Mouse (Mus musculus) hindbrain, postnatal 0 days (tissue): ENCODE data around the gene Naa11. TPM values are rescaled to one million over a fixed set of nuclear protein-coding genes. Genes with fewer than 3 reads are reported as not detected.

Experiments
- ATAC-seq: fragments of 200-750 bp; cut with Nextera tagmentation; 2 replicates; pipeline ENCODE4 v1.8.0; 2017; ENCODE audit warnings: mild to moderate bottlenecking, moderate TSS enrichment, moderate library complexity
- DNase-seq: peaks from one replicate; pipeline ENCODE4 v3.0.0-alpha.2; 2015; ENCODE audit warnings: low spot score
- H3K27ac ChIP-seq: fragments of 300-500 bp; sonication (generic); 2 replicates; pipeline ENCODE4 v1.5.1; 2014; ENCODE audit warnings: mild to moderate bottlenecking
- H3K27me3 ChIP-seq: fragments of 300-500 bp; sonication (generic); 2 replicates; pipeline ENCODE4 v1.6.1; 2014; ENCODE audit warnings: low read length, mixed read lengths; ENCODE audit not compliant: insufficient read depth
- H3K36me3 ChIP-seq: fragments of 300-500 bp; sonication (generic); 2 replicates; pipeline ENCODE4 v1.6.1; 2014; ENCODE audit warnings: low read length, mixed read lengths; ENCODE audit not compliant: insufficient read depth
- H3K4me1 ChIP-seq: fragments of 300-500 bp; sonication (generic); 2 replicates; pipeline ENCODE4 v1.6.1; 2014; ENCODE audit warnings: antibody characterized with exemption, low read length, mixed read lengths; ENCODE audit not compliant: insufficient read depth
- H3K4me2 ChIP-seq: fragments of 300-500 bp; sonication (generic); 2 replicates; pipeline ENCODE4 v1.6.1; 2014; ENCODE audit warnings: low read depth, mild to moderate bottlenecking, low read length, moderate library complexity, mixed read lengths
- H3K4me3 ChIP-seq: fragments of 300-500 bp; sonication (generic); 2 replicates; pipeline ENCODE4 v1.5.1; 2014; ENCODE audit warnings: low read length
- H3K9ac ChIP-seq: fragments of 300-500 bp; sonication (generic); replicated peaks from 2 replicates; pipeline ENCODE4 v1.6.1; 2014; ENCODE audit warnings: mild to moderate bottlenecking, low read length, moderate library complexity, mixed read lengths
- H3K9me3 ChIP-seq: fragments of 300-500 bp; sonication (generic); 2 replicates; pipeline ENCODE4 v1.6.1; 2016; ENCODE audit warnings: low read length, mixed read lengths
- CTCF ChIP-seq: IDR thresholded peaks from 2 replicates; pipeline ENCODE4 v1.5.1; 2016; ENCODE audit warnings: antibody characterized with exemption, control low read depth, low read depth
- WGBS: fragments of 180-500 bp; shearing (Covaris S2); extraction: QIAGEN DNeasy Blood & Tissue Kit; methylation state at CpG from one replicate; pipeline ENCODE4 v1.1.7; 2014; 5-methylcytosine and 5-hydroxymethylcytosine counted together
- polyA plus RNA-seq: library from polyadenylated mRNA; unstranded; fragments of >200 nt; fragmentation: Nextera tagmentation; extraction: Ambion mirVana; gene quantifications from 2 replicates; pipeline ENCODE4 v1.2.1, GENCODE M21; 2015
- total RNA-seq: library from RNA; depleted of rRNA; stranded (reverse); fragments of >200 nt; gene quantifications from 2 replicates; pipeline ENCODE4 v1.2.3, GENCODE M21; 2014; rRNA removed

Gene Naa11
- total and polyA plus RNA-seq, 2 experiments from 2014 or later, result 0.05 TPM; not detected in 1

DNA sequence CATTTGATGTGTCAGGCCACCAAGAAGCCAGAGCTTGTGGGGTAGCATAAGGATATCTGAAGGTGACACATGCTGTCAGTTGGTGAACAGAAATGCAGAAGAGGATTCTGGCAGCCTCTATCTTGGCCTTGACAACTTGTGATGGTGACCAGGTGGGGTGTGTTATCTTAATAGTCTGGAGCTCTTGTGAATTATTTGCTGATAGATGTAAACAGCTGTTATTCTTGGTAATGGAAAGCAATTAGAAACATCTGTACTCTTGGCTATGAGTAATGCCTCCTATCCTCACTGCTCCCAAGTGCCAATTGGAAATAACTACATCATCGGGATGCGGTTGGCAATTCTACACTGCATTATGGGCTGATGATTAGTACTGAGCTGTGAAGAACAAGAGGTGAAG, 43.4 kb downstream of the Naa11 start:
- Histone ChIP-seq H3K36me3 (no peaks in the 10 kb centered on the region), H3K27me3 (no peaks in the 10 kb centered on the region), H3K4me1 (no peaks in the 10 kb centered on the region), H3K9ac (no peak overlapping the region), H3K27ac (no peak overlapping the region), H3K4me2 (no peak overlapping the region), H3K4me3 (no peak overlapping the region), H3K9me3 (no peaks in the 10 kb centered on the region)
- WGBS, result 62% methylated on average over 2 of the region's 2 CpGs
- ATAC-seq (peak; percentile 55; the same call in 1 of the 2 replicates), DNase-seq (peak; percentile 50)
- no peak for TF ChIP-seq CTCF

DNA sequence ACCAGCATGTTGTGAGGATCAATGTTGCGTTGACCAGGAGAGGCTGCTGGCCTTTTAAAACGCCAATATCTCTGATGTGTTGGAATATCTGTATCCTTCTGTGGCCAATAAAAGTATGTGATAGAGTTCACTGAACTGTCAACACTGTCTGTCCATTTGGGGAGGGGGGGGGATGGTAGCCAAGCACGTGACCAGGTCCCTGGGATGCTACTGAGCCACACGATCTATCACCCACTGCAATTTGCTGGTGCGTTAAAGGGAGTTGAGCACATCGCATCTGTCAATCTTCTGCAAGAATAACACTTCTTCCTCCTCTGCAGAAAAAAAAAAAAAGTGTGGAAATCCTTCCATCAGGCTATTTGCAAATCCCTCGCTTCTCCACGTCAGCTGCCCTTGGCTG, 43.9 kb downstream of the Naa11 start:
- Histone ChIP-seq H3K4me1 (no peaks in the 10 kb centered on the region), H3K4me2 (no peak overlapping the region), H3K9ac (no peak overlapping the region), H3K4me3 (no peak overlapping the region), H3K27ac (no peak overlapping the region), H3K36me3 (no peaks in the 10 kb centered on the region), H3K27me3 (no peaks in the 10 kb centered on the region), H3K9me3 (no peaks in the 10 kb centered on the region)
- WGBS, result 69% methylated on average over 8 of the region's 8 CpGs
- no peak for TF ChIP-seq CTCF
- DNase-seq (no peak), ATAC-seq (no peak)

DNA sequence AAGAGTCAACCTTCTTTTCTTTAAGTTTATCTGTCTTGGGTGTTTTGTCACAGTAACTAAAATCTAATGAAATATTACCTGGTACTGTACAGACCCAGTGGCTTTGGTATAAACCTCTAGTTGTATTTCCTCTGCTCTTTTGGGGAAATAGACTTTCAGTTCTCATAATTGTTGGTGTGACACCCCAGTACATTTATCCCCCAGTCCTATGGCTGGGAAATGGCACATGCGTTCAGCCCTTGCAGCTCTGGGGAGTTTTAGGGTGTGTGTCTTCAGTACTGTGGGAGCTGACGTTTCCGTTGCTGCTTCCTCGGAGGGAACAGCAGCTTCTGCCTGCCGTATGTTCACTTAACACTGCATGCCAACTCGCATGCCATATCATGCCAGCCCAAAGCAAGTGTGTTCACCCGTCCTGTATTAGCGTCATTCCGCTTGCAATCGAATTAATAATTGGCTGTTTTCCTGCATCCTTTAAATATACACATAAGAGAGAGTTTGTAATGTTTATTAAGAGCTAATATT, 46.4 kb downstream of the Naa11 start:
- DNase-seq, result peak; percentile 21
- H3K4me1 ChIP-seq, result no peaks in the 10 kb centered on the region
- H3K36me3 ChIP-seq, result no peaks in the 10 kb centered on the region
- H3K27me3 ChIP-seq, result no peaks in the 10 kb centered on the region
- WGBS, result 68% methylated on average over 10 of the region's 10 CpGs
- no peak overlapping the region for H3K27ac ChIP-seq
- no peak overlapping the region for H3K9ac ChIP-seq
- no peaks in the 10 kb centered on the region for H3K9me3 ChIP-seq
- ATAC-seq, result no peak
- no peak overlapping the region for H3K4me3 ChIP-seq
- TF ChIP-seq CTCF, result no peak
- H3K4me2 ChIP-seq, result no peak overlapping the region

DNA sequence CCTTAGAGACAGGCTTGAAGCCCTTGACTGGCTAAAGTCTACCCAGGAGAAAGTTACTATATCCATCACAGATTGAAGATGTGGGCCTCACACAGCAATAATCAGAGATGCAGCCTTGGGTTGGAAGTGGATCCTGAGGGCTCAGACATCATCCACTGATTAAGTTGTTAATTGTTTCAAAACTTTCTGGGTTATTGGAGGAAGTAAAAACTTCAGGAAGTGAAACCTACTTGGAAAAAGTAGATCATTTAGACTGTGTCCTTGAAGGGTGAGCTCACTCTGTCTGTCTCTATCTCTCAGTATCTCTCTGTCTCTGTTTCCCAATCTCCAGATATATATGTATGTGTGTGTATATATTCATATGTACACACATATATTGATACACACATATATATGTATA, 47.0 kb downstream of the Naa11 start:
- ATAC-seq (no peak), DNase-seq (no peak)
- Histone ChIP-seq H3K4me2 (no peak overlapping the region), H3K4me3 (no peak overlapping the region), H3K9me3 (no peaks in the 10 kb centered on the region), H3K27ac (no peak overlapping the region), H3K9ac (no peak overlapping the region), H3K27me3 (no peaks in the 10 kb centered on the region), H3K4me1 (no peaks in the 10 kb centered on the region), H3K36me3 (no peaks in the 10 kb centered on the region)
- TF ChIP-seq CTCF, result no peak

DNA sequence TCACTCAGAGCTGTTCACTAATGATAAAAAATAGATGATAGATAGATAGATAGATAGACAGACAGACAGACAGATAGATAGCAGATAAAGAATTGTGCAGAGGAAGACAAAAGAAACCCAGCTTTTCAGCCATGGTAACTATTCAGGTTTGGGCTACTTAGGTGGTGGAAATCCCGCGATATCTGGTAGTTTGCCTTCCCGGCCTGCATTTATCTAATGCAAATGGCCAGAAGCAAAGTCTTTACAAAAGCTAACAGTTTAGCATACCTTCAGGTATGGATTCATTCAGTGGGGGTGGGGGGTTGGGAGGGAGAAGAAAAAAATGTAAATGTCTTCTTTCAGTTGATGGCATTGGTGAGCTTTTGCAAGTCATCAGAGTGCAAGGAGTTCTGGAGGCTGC, 48.0 kb downstream of the Naa11 start:
- DNase-seq (no peak), ATAC-seq (no peak)
- H3K4me2 ChIP-seq, result no peak overlapping the region
- H3K27ac ChIP-seq, result no peak overlapping the region
- no peaks in the 10 kb centered on the region for H3K4me1 ChIP-seq
- H3K9ac ChIP-seq, result no peak overlapping the region
- WGBS, result 84% methylated on average over 3 of the region's 3 CpGs
- TF ChIP-seq CTCF, result no peak
- H3K4me3 ChIP-seq, result no peak overlapping the region
- no peaks in the 10 kb centered on the region for H3K36me3 ChIP-seq
- H3K9me3 ChIP-seq, result no peaks in the 10 kb centered on the region
- H3K27me3 ChIP-seq, result no peaks in the 10 kb centered on the region

DNA sequence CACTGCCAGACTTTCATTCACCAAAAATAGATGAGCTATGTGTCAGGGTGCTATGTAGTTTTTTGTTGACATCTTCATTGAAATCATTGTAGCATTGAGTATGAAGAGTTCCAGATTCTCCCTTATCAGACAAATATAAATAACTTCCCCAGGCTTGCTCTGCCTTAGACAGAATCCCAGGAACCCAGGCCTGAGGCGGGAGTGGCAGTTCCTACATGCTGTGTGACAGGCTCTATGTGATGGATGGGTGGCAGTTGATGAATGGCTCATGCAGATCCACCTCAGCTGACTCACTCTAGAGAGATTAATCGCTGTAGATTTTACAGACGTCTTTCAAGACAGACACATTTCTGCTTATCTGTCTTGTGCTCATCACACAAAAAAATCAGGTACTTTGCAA, 57.4 kb downstream of the Naa11 start:
- H3K9me3 ChIP-seq, result no peaks in the 10 kb centered on the region
- H3K27ac ChIP-seq, result no peak overlapping the region
- no peaks in the 10 kb centered on the region for H3K4me1 ChIP-seq
- ATAC-seq, result no peak
- no peak overlapping the region for H3K9ac ChIP-seq
- WGBS, result 45% methylated on average over 3 of the region's 3 CpGs
- H3K27me3 ChIP-seq, result no peaks in the 10 kb centered on the region
- no peak for DNase-seq
- no peak for TF ChIP-seq CTCF
- no peaks in the 10 kb centered on the region for H3K36me3 ChIP-seq
- no peak overlapping the region for H3K4me2 ChIP-seq
- H3K4me3 ChIP-seq, result no peak overlapping the region

Other genes starting within 250 kb of the Naa11 start
- not detected in 2 replicates for gene Gk2, start 64.6 kb upstream of the Naa11 start, total RNA-seq
- not detected in 2 replicates for gene Gk2, start 64.6 kb upstream of the Naa11 start, polyA plus RNA-seq